Mouse (Mus musculus) stomach, postnatal 0 days (tissue): ENCODE measurements around the gene Ttc17.

Experiments
- CTCF ChIP-seq: IDR thresholded peaks from 2 replicates; pipeline ENCODE4 v1.5.1; 2016; ENCODE audit warnings: antibody characterized with exemption, low read depth, mild to moderate bottlenecking, moderate library complexity
- EP300 ChIP-seq: optimal IDR thresholded peaks from 2 replicates; pipeline ENCODE3; 2016; ENCODE audit warnings: antibody characterized with exemption

DNA sequence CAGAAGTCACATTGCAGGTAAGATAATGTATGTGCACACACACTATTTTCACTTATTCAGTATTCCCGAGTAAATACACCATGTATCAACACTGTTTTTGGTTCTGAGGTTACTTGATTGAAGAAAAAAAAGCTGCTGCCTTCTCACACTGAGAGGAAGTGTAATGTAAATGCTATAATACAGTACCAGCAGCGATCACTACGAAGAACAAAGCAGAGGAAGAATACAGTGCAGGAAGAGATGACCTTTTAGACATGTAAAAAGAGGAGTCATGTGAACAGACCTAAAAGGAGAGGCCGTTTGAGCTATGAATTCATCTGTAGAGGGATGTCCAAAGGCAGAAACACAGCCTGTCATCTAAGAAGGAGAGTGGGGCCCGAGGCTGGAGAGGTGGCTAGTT lies 9.0 kb downstream of the Ttc17 start:
- TF ChIP-seq CTCF (no peak), EP300 (no peak)
